Mouse (Mus musculus): ENCODE measurements around the gene Hexb.
A peak's percentile ranks its signal among the peaks of the same experiment; 100 is the strongest.
"Not testable (repeated sequence)": the region's sequence is repeated elsewhere in the genome, so short reads cannot be mapped to it uniquely, and the experiment has no call there.

Gene Hexb

GRCm38 (mm10) chr13:97182821-97183220, 15.3 kb downstream of the Hexb start:
- no peak for DNase-seq (ENCODE audit: low read depth, low spot score)

DNA sequence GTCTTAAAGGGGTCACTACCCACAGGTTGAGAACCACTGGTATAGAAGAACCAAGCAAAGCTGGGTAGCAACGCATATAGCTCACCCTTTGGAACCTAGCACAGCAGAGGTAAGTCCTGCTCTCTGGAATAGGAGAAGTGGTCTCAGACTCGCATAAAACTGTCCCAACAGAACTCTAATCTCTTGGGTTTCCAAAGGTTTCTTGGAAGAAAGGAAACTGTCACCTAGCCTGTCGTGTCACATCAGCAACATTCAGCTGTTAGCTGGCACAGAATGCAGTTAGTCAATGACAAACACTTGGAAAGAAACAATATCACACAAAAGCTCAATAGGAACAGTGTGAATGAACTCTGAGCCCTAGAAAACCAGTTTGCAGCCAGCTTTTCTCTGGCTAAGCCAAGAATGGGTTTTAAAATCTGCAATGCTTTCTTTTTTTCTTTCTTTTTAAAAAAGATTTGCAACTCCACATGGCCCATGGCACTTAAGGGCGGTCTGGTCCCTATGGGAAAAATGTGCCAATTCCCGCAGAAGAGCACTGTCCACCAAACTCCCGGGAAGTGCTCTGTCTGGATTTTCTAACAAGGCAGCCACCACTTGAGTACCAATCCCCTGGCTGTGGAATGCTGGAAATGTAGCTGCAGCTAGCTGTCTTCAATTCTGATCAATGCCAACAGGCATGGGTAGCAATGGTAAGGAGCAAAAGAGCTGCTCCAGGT, 17.9 kb downstream of the Hexb start:
- DNase-seq (ENCODE audit: low read depth, low spot score): no peak

- no peak for DNase-seq (ENCODE audit: low read depth, low spot score)
Observed at GRCm38 (mm10) chr13:97178943-97179342, 19.2 kb downstream of the Hexb start.

GRCm38 (mm10) chr13:97176731-97177130, 21.4 kb downstream of the Hexb start:
- DNase-seq (ENCODE audit: low read depth, low spot score): no peak

GRCm38 (mm10) chr13:97175520-97176264, 22.5 kb downstream of the Hexb start:
- no peak for DNase-seq (ENCODE audit: low read depth, low spot score)

- peak; percentile 84 for DNase-seq (ENCODE audit: low read depth, low spot score)
Observed at GRCm38 (mm10) chr13:97145834-97146233, 52.3 kb downstream of the Hexb start.

GRCm38 (mm10) chr13:97142321-97142720, 55.8 kb downstream of the Hexb start:
- no peak for DNase-seq (ENCODE audit: low read depth, low spot score)

- DNase-seq (ENCODE audit: low read depth, low spot score): peak; percentile 5
Observed at GRCm38 (mm10) chr13:97138404-97138931, 59.7 kb downstream of the Hexb start.

- peak; percentile 95 for DNase-seq (ENCODE audit: low read depth, low spot score)
Observed at GRCm38 (mm10) chr13:97137466-97138400, 60.4 kb downstream of the Hexb start, which contains the start of the genes Gfm2 and Nsa2. Gfm2 (plus strand) TSS chr13:97137937. Nsa2 (minus strand) TSS chr13:97137937.

GRCm38 (mm10) chr13:97130413-97130812, 67.7 kb downstream of the Hexb start:
- DNase-seq (ENCODE audit: low read depth, low spot score): not testable (repeated sequence)

GRCm38 (mm10) chr13:97129654-97130053, 68.5 kb downstream of the Hexb start:
- not testable (repeated sequence) for DNase-seq (ENCODE audit: low read depth, low spot score)

Data from CD4-positive, CD25-positive, alpha-beta regulatory T cell, adult 2 months (primary cell).